Mouse (Mus musculus) bone marrow, adult 2 months (tissue): ENCODE measurements around the gene 1500015O10Rik. TPM values are rescaled to one million over a fixed set of nuclear protein-coding genes. Genes with fewer than 3 reads are reported as not detected.

ENCODE experiments used
- H3K27ac ChIP-seq: fragments of 200-500 bp; 2 replicates; pipeline ENCODE4 v1.5.1; 2012; ENCODE audit warnings: low read depth, mild to moderate bottlenecking, control low read depth, inconsistent platforms, low read length; ENCODE audit not compliant: control insufficient read depth, poor library complexity, insufficient read depth
- H3K4me1 ChIP-seq: fragments of 200-500 bp; 2 replicates; pipeline ENCODE4 v1.6.1; 2011; ENCODE audit warnings: low read length; ENCODE audit not compliant: control insufficient read depth, insufficient read depth
- H3K4me3 ChIP-seq: fragments of 200-500 bp; replicated peaks from 2 replicates; pipeline ENCODE3; 2011; ENCODE audit warnings: mild to moderate bottlenecking, low read depth, low read length, control low read depth; ENCODE audit not compliant: control insufficient read depth
- CTCF ChIP-seq: fragments of 200-500 bp; IDR thresholded peaks from 2 replicates; pipeline ENCODE4 v1.5.1; 2011; ENCODE audit warnings: low read length, control low read depth; ENCODE audit not compliant: control insufficient read depth, insufficient read depth
- POLR2A ChIP-seq: fragments of 200-500 bp; IDR thresholded peaks from 2 replicates; pipeline ENCODE4 v1.6.1; 2011; ENCODE audit warnings: low read depth, mild to moderate bottlenecking, control low read depth, low read length, borderline replicate concordance; ENCODE audit not compliant: control insufficient read depth
- WGBS: fragments of 180-500 bp; shearing (Covaris S2); methylation state at CpG from one replicate; pipeline ENCODE4 v1.1.7; 2018; 5-methylcytosine and 5-hydroxymethylcytosine counted together
- polyA plus RNA-seq: library from polyadenylated mRNA; stranded (reverse); fragments of >200 nt; gene quantifications from 2 replicates; pipeline ENCODE4 v1.2.4, GENCODE M21; 2011; ENCODE audit warnings: low replicate concordance; ENCODE audit not compliant: missing spikeins, insufficient read depth, insufficient read length

1500015O10Rik gene
- 1.7 TPM in 1 of 2 replicates, not detected in the other for polyA plus RNA-seq

- no peak within 1 kb of the TSS for H3K4me3 ChIP-seq
- TF ChIP-seq CTCF = no peak
- TF ChIP-seq POLR2A = no peak
- H3K4me1 ChIP-seq = no peaks in the 10 kb centered on the region
- H3K27ac ChIP-seq = no peak within 1 kb of the TSS
- WGBS = 84% methylated on average over 16 of the region's 16 CpGs
Measured at GRCm38 (mm10) chr1:43730491-43730924, at the start of gene 1500015O10Rik. TSS of gene 1500015O10Rik (plus strand) at chr1:43730602.

- Histone ChIP-seq H3K27ac (no peak overlapping the region), H3K4me1 (no peaks in the 10 kb centered on the region), H3K4me3 (no peak overlapping the region)
- WGBS = 85% methylated on average over 13 of the region's 13 CpGs
- TF ChIP-seq CTCF = no peak
- TF ChIP-seq POLR2A = no peak
Measured at GRCm38 (mm10) chr1:43689983-43690382, 40.4 kb upstream of the 1500015O10Rik start.

GRCm38 (mm10) chr1:43690507-43690906 lies 39.9 kb upstream of the 1500015O10Rik start:
- Histone ChIP-seq H3K4me3 (no peak overlapping the region), H3K4me1 (no peaks in the 10 kb centered on the region), H3K27ac (no peak overlapping the region)
- TF ChIP-seq POLR2A (no peak), CTCF (no peak)
- 91% methylated on average over 15 of the region's 15 CpGs for WGBS

GRCm38 (mm10) chr1:43694076-43694475 lies 36.3 kb upstream of the 1500015O10Rik start:
- WGBS = 77% methylated on average over 3 of the region's 3 CpGs
- H3K4me3 ChIP-seq = no peak overlapping the region
- H3K27ac ChIP-seq = no peak overlapping the region
- H3K4me1 ChIP-seq = no peaks in the 10 kb centered on the region
- TF ChIP-seq POLR2A (no peak), CTCF (no peak)

- WGBS = 45% methylated on average over 6 of the region's 6 CpGs
- TF ChIP-seq POLR2A (no peak), CTCF (no peak)
- Histone ChIP-seq H3K4me1 (no peaks in the 10 kb centered on the region), H3K27ac (no peak overlapping the region), H3K4me3 (no peak overlapping the region)
Measured at GRCm38 (mm10) chr1:43694851-43695545, 35.4 kb upstream of the 1500015O10Rik start.

- no peak for TF ChIP-seq POLR2A
- TF ChIP-seq CTCF = no peak
- no peak overlapping the region for H3K4me3 ChIP-seq
- 34% methylated on average over 4 of the region's 4 CpGs for WGBS
- no peaks in the 10 kb centered on the region for H3K4me1 ChIP-seq
- H3K27ac ChIP-seq = no peak overlapping the region
Measured at GRCm38 (mm10) chr1:43698577-43699000, 31.8 kb upstream of the 1500015O10Rik start.

GRCm38 (mm10) chr1:43714841-43715240 lies 15.6 kb upstream of the 1500015O10Rik start:
- Histone ChIP-seq H3K4me3 (no peak overlapping the region), H3K27ac (no peak overlapping the region), H3K4me1 (no peaks in the 10 kb centered on the region)
- WGBS = 69% methylated on average over 2 of the region's 2 CpGs
- TF ChIP-seq POLR2A = no peak
- TF ChIP-seq CTCF = no peak

- whole genome bisulfite sequencing = 71% methylated on average over 7 of the region's 7 CpGs
- Histone ChIP-seq H3K4me3 (no peak overlapping the region), H3K4me1 (no peaks in the 10 kb centered on the region), H3K27ac (no peak overlapping the region)
- TF ChIP-seq CTCF (no peak), POLR2A (no peak)
Measured at GRCm38 (mm10) chr1:43717967-43718366, 12.4 kb upstream of the 1500015O10Rik start.
